Mouse (Mus musculus): Measurements from ENCODE around the gene 4930590J08Rik. TPM values are rescaled to one million over a fixed set of nuclear protein-coding genes. Genes with fewer than 3 reads are reported as not detected.

4930590J08Rik gene
- polyA plus RNA-seq, 2 experiments, result 0.43 to 0.87 TPM

- no peak for ATAC-seq (ENCODE audit: low FRiP score, low read depth)
- TF ChIP-seq POLR2A (IDR thresholded peaks at IDR 0.05; ENCODE audit: borderline replicate concordance, extremely low read depth, insufficient read depth, insufficient read length), result no peak
- WGBS, result 70% methylated on average over 8 of the region's 8 CpGs
- H3K4me1 ChIP-seq (ENCODE audit: control insufficient read depth, insufficient read depth, low read length), result no peaks in the 10 kb centered on the region
- no peaks in the 10 kb centered on the region for H3K36me3 ChIP-seq (ENCODE audit: control insufficient read depth, insufficient read depth, low read length)
- no peak overlapping the region for H3K27ac ChIP-seq (replicated peaks; ENCODE audit: low read depth, low read length)
- no peak overlapping the region for H3K4me3 ChIP-seq (replicated peaks; ENCODE audit: low read length)
- no peaks in the 10 kb centered on the region for H3K27me3 ChIP-seq (ENCODE audit: control insufficient read depth, insufficient read depth, low read length)
- H3K9ac ChIP-seq (ENCODE audit: low read depth, low read length, severe bottlenecking), result no peak overlapping the region
- no peak for DNase-seq (ENCODE audit: low spot score)
- no peaks in the 10 kb centered on the region for H3K9me3 ChIP-seq (ENCODE audit: control insufficient read depth, low read length)
- H3K4me2 ChIP-seq (replicated peaks; ENCODE audit: low read depth, low read length, severe bottlenecking), result no peak overlapping the region
Measured at GRCm38 (mm10) chr6:91993795-91994505, 91.3 kb downstream of the 4930590J08Rik start.

GRCm38 (mm10) chr6:91996072-91996471 lies 93.5 kb downstream of the 4930590J08Rik start:
- H3K9ac ChIP-seq (ENCODE audit: low read depth, low read length, severe bottlenecking), result no peak overlapping the region
- H3K4me1 ChIP-seq (ENCODE audit: control insufficient read depth, insufficient read depth, low read length), result no peaks in the 10 kb centered on the region
- 47% methylated on average over 8 of the region's 8 CpGs for WGBS
- H3K27me3 ChIP-seq (ENCODE audit: control insufficient read depth, insufficient read depth, low read length), result no peaks in the 10 kb centered on the region
- no peaks in the 10 kb centered on the region for H3K36me3 ChIP-seq (ENCODE audit: control insufficient read depth, insufficient read depth, low read length)
- DNase-seq (ENCODE audit: low spot score) (no peak), ATAC-seq (ENCODE audit: low FRiP score, low read depth) (no peak)
- H3K27ac ChIP-seq (replicated peaks; ENCODE audit: low read depth, low read length), result no peak overlapping the region
- TF ChIP-seq POLR2A (IDR thresholded peaks at IDR 0.05; ENCODE audit: borderline replicate concordance, extremely low read depth, insufficient read depth, insufficient read length), result no peak
- no peak overlapping the region for H3K4me2 ChIP-seq (replicated peaks; ENCODE audit: low read depth, low read length, severe bottlenecking)
- no peaks in the 10 kb centered on the region for H3K9me3 ChIP-seq (ENCODE audit: control insufficient read depth, low read length)
- H3K4me3 ChIP-seq (replicated peaks; ENCODE audit: low read length), result no peak overlapping the region

Other genes starting within 250 kb of the 4930590J08Rik start
- gene Slc6a6, start 218.8 kb upstream of the 4930590J08Rik start, polyA plus RNA-seq (2012; rRNA removed), result 43.3 and 54.4 TPM in 2 replicates
- gene Slc6a6, start 218.8 kb upstream of the 4930590J08Rik start, polyA plus RNA-seq (2014; fragmentation: Nextera tagmentation; extraction: Ambion mirVana), result 41.2 and 44.2 TPM in 2 replicates
- gene Grip2, start 75.6 kb upstream of the 4930590J08Rik start, polyA plus RNA-seq (2012; rRNA removed), result 5.9 and 6.1 TPM in 2 replicates
- 1.4 and 2.8 TPM in 2 replicates for gene Grip2, start 75.6 kb upstream of the 4930590J08Rik start, polyA plus RNA-seq (2014; fragmentation: Nextera tagmentation; extraction: Ambion mirVana)
- 11.0 and 16.7 TPM in 2 replicates for gene Ccdc174, start 24.8 kb upstream of the 4930590J08Rik start, polyA plus RNA-seq (2012; rRNA removed)
- 28.9 and 35.4 TPM in 2 replicates for gene Ccdc174, start 24.8 kb upstream of the 4930590J08Rik start, polyA plus RNA-seq (2014; fragmentation: Nextera tagmentation; extraction: Ambion mirVana)
- 10.0 and 10.9 TPM in 2 replicates for gene Fgd5, start 76.1 kb downstream of the 4930590J08Rik start, polyA plus RNA-seq (2012; rRNA removed)
- 8.1 and 8.5 TPM in 2 replicates for gene Fgd5, start 76.1 kb downstream of the 4930590J08Rik start, polyA plus RNA-seq (2014; fragmentation: Nextera tagmentation; extraction: Ambion mirVana)
- gene Nr2c2, start 188.6 kb downstream of the 4930590J08Rik start, polyA plus RNA-seq (2012; rRNA removed), result 23.1 and 26.1 TPM in 2 replicates
- 27.1 and 35.3 TPM in 2 replicates for gene Nr2c2, start 188.6 kb downstream of the 4930590J08Rik start, polyA plus RNA-seq (2014; fragmentation: Nextera tagmentation; extraction: Ambion mirVana)